Mouse (Mus musculus) MEL (cell line): ENCODE results near the gene Cox7b. TPM values are rescaled to one million over a fixed set of nuclear protein-coding genes. Genes with fewer than 3 reads are reported as not detected.

Experiments used
- DNase-seq: peaks from one replicate; pipeline ENCODE4 v3.0.0; 2011; ENCODE audit warnings: low read depth, low spot score
- H3K27ac ChIP-seq: 2 replicates; pipeline ENCODE4 v1.5.1; 2012; ENCODE audit warnings: low read depth, mild to moderate bottlenecking, control low read depth, low read length, moderate library complexity; ENCODE audit not compliant: control insufficient read depth
- H3K27me3 ChIP-seq, 2 experiments: fragments of 150-350 bp in 1 of 2; sonication (generic) in 1 of 2; 2 replicates each; pipeline ENCODE4 v1.6.1; 2012; ENCODE audit warnings: low read length in 2 of 2, mild to moderate bottlenecking in 2 of 2, improper control_type of control experiment in 1 of 2, moderate library complexity in 1 of 2; ENCODE audit not compliant: insufficient read depth in 2 of 2, control insufficient read depth in 1 of 2
- H3K36me3 ChIP-seq, 2 experiments: 2 replicates each; pipeline ENCODE4 v1.6.1; 2012 to 2014; ENCODE audit warnings: low read length in 2 of 2, improper control_type of control experiment in 1 of 2, inconsistent platforms in 1 of 2, mild to moderate bottlenecking in 1 of 2; ENCODE audit not compliant: insufficient read depth in 2 of 2, control insufficient read depth in 1 of 2
- H3K4me1 ChIP-seq, 2 experiments: fragments of 150-350 bp in 1 of 2; sonication (generic) in 1 of 2; 2 replicates each; pipeline ENCODE4 v1.6.1; 2012; ENCODE audit warnings: low read length in 2 of 2, improper control_type of control experiment in 1 of 2, mild to moderate bottlenecking in 1 of 2; ENCODE audit not compliant: insufficient read depth in 2 of 2, control insufficient read depth in 1 of 2
- H3K4me3 ChIP-seq, 2 experiments: fragments of 150-350 bp in 1 of 2; sonication (generic) in 1 of 2; 2 replicates each; pipeline ENCODE4 v1.5.1; 2012; ENCODE audit warnings: low read depth in 2 of 2, low read length in 2 of 2, mild to moderate bottlenecking in 2 of 2, moderate library complexity in 2 of 2, control low read depth in 1 of 2, improper control_type of control experiment in 1 of 2; ENCODE audit not compliant: control insufficient read depth in 1 of 2, insufficient read depth in 1 of 2
- H3K79me2 ChIP-seq: 2 replicates; pipeline ENCODE4 v1.6.1; 2012; ENCODE audit warnings: mild to moderate bottlenecking, low read length, moderate library complexity; ENCODE audit not compliant: control insufficient read depth, poor library complexity, insufficient read depth
- H3K9ac ChIP-seq: 2 replicates; pipeline ENCODE4 v1.6.1; 2012; ENCODE audit warnings: low read depth, mild to moderate bottlenecking, control low read depth, low read length, moderate library complexity; ENCODE audit not compliant: control insufficient read depth, poor library complexity, severe bottlenecking
- H3K9me3 ChIP-seq: fragments of 150-350 bp; sonication (generic); replicated peaks from 2 replicates; pipeline ENCODE4 v1.6.1; 2012; ENCODE audit warnings: mild to moderate bottlenecking, low read length, improper control_type of control experiment, moderate library complexity; ENCODE audit not compliant: insufficient read depth
- BHLHE40 ChIP-seq: IDR thresholded peaks from 2 replicates; pipeline ENCODE4 v1.6.1; 2012; ENCODE audit warnings: low read depth, mild to moderate bottlenecking, inconsistent platforms, low read length, improper control_type of control experiment, borderline replicate concordance
- CHD1 ChIP-seq: IDR thresholded peaks from 2 replicates; pipeline ENCODE4 v1.6.1; 2012; ENCODE audit warnings: low read depth, mild to moderate bottlenecking, inconsistent platforms, low read length, improper control_type of control experiment
- CHD2 ChIP-seq: IDR thresholded peaks from 2 replicates; pipeline ENCODE4 v1.6.1; 2011; ENCODE audit warnings: low read length, improper control_type of control experiment
- E2F4 ChIP-seq: IDR thresholded peaks from 2 replicates; pipeline ENCODE4 v1.6.1; 2011; ENCODE audit warnings: low read depth, low read length, improper control_type of control experiment, borderline replicate concordance
- ELF1 ChIP-seq: IDR thresholded peaks from 2 replicates; pipeline ENCODE4 v1.6.1; 2014; ENCODE audit warnings: low read depth, mild to moderate bottlenecking, inconsistent platforms, low read length, improper control_type of control experiment, moderate library complexity
- EP300 ChIP-seq, 2 experiments: IDR thresholded peaks; 2 replicates each; pipeline ENCODE4 v1.6.1; 2011; ENCODE audit warnings: improper control_type of control experiment in 2 of 2, low read length in 2 of 2, low read depth in 1 of 2, mild to moderate bottlenecking in 1 of 2
- ETS1 ChIP-seq: IDR thresholded peaks from 2 replicates; pipeline ENCODE4 v1.6.1; 2012; ENCODE audit warnings: low read depth, mild to moderate bottlenecking, inconsistent platforms, low read length, improper control_type of control experiment, moderate library complexity
- GATA1 ChIP-seq: IDR thresholded peaks from 2 replicates; pipeline ENCODE4 v1.6.1; 2011; ENCODE audit warnings: low read depth, low read length, improper control_type of control experiment
- JUND ChIP-seq: IDR thresholded peaks from 2 replicates; pipeline ENCODE4 v1.6.1; 2011; ENCODE audit warnings: low read depth, mild to moderate bottlenecking, improper control_type of control experiment, low read length
- MAFK ChIP-seq: IDR thresholded peaks from 2 replicates; pipeline ENCODE4 v1.6.1; 2011; ENCODE audit warnings: low read depth, mild to moderate bottlenecking, low read length, improper control_type of control experiment, borderline replicate concordance
- MAZ ChIP-seq: IDR thresholded peaks from 2 replicates; pipeline ENCODE4 v1.6.1; 2012; ENCODE audit warnings: low read depth, mild to moderate bottlenecking, inconsistent platforms, low read length, improper control_type of control experiment
- MYB ChIP-seq: IDR thresholded peaks from 2 replicates; pipeline ENCODE4 v1.6.1; 2011; ENCODE audit warnings: mild to moderate bottlenecking, low read depth, low read length, improper control_type of control experiment
- NRF1 ChIP-seq: IDR thresholded peaks from 2 replicates; pipeline ENCODE4 v1.6.1; 2014; ENCODE audit warnings: low read depth, mild to moderate bottlenecking, inconsistent platforms, low read length, improper control_type of control experiment, moderate library complexity; ENCODE audit not compliant: poor library complexity, insufficient read depth, severe bottlenecking
- POLR2A ChIP-seq, 2 experiments: IDR thresholded peaks; 2 replicates each; pipeline ENCODE4 v1.6.1; 2011 to 2012; ENCODE audit warnings: low read length in 2 of 2, mild to moderate bottlenecking in 2 of 2, control low read depth in 1 of 2, improper control_type of control experiment in 1 of 2, low read depth in 1 of 2, moderate library complexity in 1 of 2; ENCODE audit not compliant: control insufficient read depth in 1 of 2, insufficient read depth in 1 of 2, poor library complexity in 1 of 2
- POLR2AphosphoS2 ChIP-seq: IDR thresholded peaks from 2 replicates; pipeline ENCODE4 v1.6.1; 2011; ENCODE audit warnings: low read length, improper control_type of control experiment
- POLR2AphosphoS5 ChIP-seq: IDR thresholded peaks from 2 replicates; pipeline ENCODE4 v1.6.1; 2012; ENCODE audit warnings: low read depth, borderline replicate concordance, mild to moderate bottlenecking, inconsistent platforms, low read length, moderate library complexity, mixed read lengths
- RCOR1 ChIP-seq: IDR thresholded peaks from 2 replicates; pipeline ENCODE4 v1.6.1; 2012; ENCODE audit warnings: low read depth, mild to moderate bottlenecking, inconsistent platforms, low read length, improper control_type of control experiment
- SMC3 ChIP-seq: IDR thresholded peaks from 2 replicates; pipeline ENCODE4 v1.6.1; 2011; ENCODE audit warnings: low read depth, low read length, improper control_type of control experiment
- TBP ChIP-seq: IDR thresholded peaks from 2 replicates; pipeline ENCODE4 v1.8.0; 2011; ENCODE audit warnings: low read depth, low read length, improper control_type of control experiment
- UBTF ChIP-seq: IDR thresholded peaks from 2 replicates; pipeline ENCODE4 v1.6.1; 2012; ENCODE audit warnings: low read depth, mild to moderate bottlenecking, inconsistent platforms, low read length, improper control_type of control experiment, moderate library complexity, borderline replicate concordance; ENCODE audit not compliant: insufficient read depth
- ZKSCAN1 ChIP-seq: IDR thresholded peaks from 2 replicates; pipeline ENCODE4 v1.6.1; 2012; ENCODE audit warnings: low read depth, mild to moderate bottlenecking, inconsistent platforms, low read length, improper control_type of control experiment, moderate library complexity
- ZNF384 ChIP-seq: IDR thresholded peaks from 2 replicates; pipeline ENCODE4 v1.6.1; 2012; ENCODE audit warnings: low read depth, mild to moderate bottlenecking, inconsistent platforms, low read length, improper control_type of control experiment
- polyA plus RNA-seq, 2 experiments: library from polyadenylated mRNA; stranded (reverse) in 1 of 2; unstranded in 1 of 2; fragments of >175 nt in 1 of 2; fragments of >200 nt in 1 of 2; gene quantifications; 2 replicates each; pipeline versions ENCODE4 v1.2.1 to v1.2.4; 2012; ENCODE audit warnings: low replicate concordance in 2 of 2, low read depth in 1 of 2; ENCODE audit not compliant: insufficient read length in 2 of 2, insufficient read depth in 1 of 2, missing spikeins in 1 of 2
- total RNA-seq: library from RNA; depleted of rRNA; stranded (reverse); fragments of 300-350 nt; gene quantifications from 2 replicates; pipeline ENCODE4 v1.2.3, GENCODE M21; 2012

The Cox7b gene
- total and polyA plus RNA-seq, 3 experiments, result 245 to 1,065 (median 721) TPM

DNA sequence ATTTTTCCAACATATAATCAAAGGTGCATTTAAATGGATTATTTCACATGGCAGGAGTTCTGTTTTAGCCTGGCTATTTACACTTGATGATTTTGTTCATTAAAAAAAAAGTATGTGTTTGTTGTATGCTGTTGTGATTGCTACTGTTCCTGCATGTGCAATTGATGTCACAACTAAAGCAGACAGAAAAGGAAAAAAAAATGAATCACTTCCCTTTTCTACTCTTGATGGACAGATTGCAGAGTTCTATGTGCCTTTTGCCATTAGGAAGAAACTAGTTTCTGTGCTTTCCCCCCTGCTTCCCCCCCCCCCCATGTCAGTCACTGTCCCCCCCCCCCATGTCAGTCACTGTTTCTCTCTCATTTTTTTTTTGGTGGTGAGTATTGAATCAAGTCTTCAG lies 15.6 kb downstream of the Cox7b start:
- Histone ChIP-seq H3K27ac (no peak overlapping the region), H3K4me3 (no peak overlapping the region), H3K9me3 (no peaks in the 10 kb centered on the region), H3K27me3 (no peaks in the 10 kb centered on the region), H3K4me1 (peaks cover 0 to 1% of the 10 kb centered on the region in 2 experiments; a peak in 1 of 4 replicates), H3K36me3 (peaks cover 0 to 2% of the 10 kb centered on the region in 2 experiments; a peak in 2 of 4 replicates), H3K9ac (no peak overlapping the region), H3K79me2 (peaks cover 5% of the 10 kb centered on the region)
- TF ChIP-seq ZNF384, result peak; percentile 77
- no peak for TF ChIP-seq RCOR1
- no peak for TF ChIP-seq GATA1
- no peak for TF ChIP-seq ZKSCAN1
- no peak for TF ChIP-seq POLR2A (IDR thresholded peaks at IDR 0.05; ENCODE audit: control insufficient read depth in 1 of 2, insufficient read depth in 1 of 2, low read depth in 1 of 2, low read length in 2 of 2, poor library complexity in 1 of 2)
- TF ChIP-seq CHD2, result no peak
- TF ChIP-seq POLR2AphosphoS5, result no peak
- TF ChIP-seq JUND, result no peak
- no peak for DNase-seq

DNA sequence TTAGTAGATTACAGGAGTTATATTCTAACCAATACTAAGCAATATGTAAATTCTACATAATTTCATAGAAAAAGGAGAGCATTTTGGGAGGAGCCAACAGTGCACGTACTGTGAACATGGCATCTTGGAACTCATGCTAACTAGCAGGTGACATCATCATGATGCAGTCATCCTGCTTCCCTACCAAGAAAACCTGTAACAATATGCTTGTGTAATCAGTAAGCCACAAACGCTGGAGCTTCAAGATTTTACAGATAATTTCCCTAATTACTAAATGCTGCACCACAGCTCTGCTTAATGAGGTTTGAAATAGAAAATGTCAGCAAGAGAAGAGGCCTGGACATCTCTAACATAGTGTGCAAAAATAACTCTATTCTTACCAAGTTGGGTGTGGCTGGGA lies 20.2 kb downstream of the Cox7b start:
- H3K27ac ChIP-seq, result no peak overlapping the region

DNA sequence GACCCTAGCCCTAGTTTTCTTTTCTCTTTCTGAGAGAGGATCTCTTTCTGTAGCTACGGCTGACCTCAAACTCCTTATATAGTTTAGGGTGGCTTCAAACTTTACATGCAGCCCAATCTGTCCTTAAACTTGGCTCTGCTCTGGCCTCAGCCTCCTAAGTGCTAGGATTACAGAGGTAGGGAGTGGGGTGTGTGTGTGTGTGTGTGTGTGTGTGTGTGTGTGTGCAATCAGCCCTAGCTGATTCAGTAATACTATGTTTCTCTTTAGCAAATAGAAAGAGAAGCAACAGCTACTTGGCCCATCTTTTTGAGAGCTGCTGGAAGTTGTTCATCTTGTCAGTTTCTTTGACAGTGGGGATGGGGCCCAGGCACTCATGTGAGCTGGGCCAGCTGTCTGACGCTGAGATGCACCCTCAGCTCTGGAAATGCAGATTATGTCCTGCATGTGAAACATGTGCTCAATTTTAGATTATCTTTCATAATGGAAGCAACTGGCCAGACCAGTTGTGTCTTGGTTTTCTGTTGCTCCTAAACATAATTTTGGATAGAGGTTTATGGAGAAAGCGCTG lies 21.8 kb downstream of the Cox7b start:
- no peaks in the 10 kb centered on the region for H3K9me3 ChIP-seq
- no peak overlapping the region for H3K9ac ChIP-seq
- H3K27me3 ChIP-seq, result no peaks in the 10 kb centered on the region
- no peak for DNase-seq
- H3K27ac ChIP-seq, result no peak overlapping the region
- H3K36me3 ChIP-seq, result 0 out of 4 replicates have a peak, but pooled peaks cover 0 to 2% of the 10 kb centered on the region in 2 experiments
- H3K4me1 ChIP-seq, result peaks cover 0 to 2% of the 10 kb centered on the region in 2 experiments; a peak in 1 of 4 replicates
- no peak overlapping the region for H3K4me3 ChIP-seq
- no peak for TF ChIP-seq ELF1
- TF ChIP-seq UBTF, result no peak
- TF ChIP-seq SMC3, result no peak
- TF ChIP-seq EP300 (IDR thresholded peaks at IDR 0.05; ENCODE audit: low read depth in 1 of 2, low read length in 2 of 2), result no peak
- no peak for TF ChIP-seq ZNF384
- no peak for TF ChIP-seq E2F4
- TF ChIP-seq RCOR1, result no peak
- no peak for TF ChIP-seq CHD1
- TF ChIP-seq MYB, result no peak
- no peak for TF ChIP-seq TBP
- TF ChIP-seq POLR2A (IDR thresholded peaks at IDR 0.05; ENCODE audit: control insufficient read depth in 1 of 2, insufficient read depth in 1 of 2, low read depth in 1 of 2, low read length in 2 of 2, poor library complexity in 1 of 2), result no peak
- no peak for TF ChIP-seq POLR2AphosphoS2
- no peak for TF ChIP-seq NRF1
- TF ChIP-seq BHLHE40, result no peak
- no peak for TF ChIP-seq MAFK
- TF ChIP-seq MAZ, result no peak
- no peaks in the 10 kb centered on the region for H3K79me2 ChIP-seq

More for the DNA sequence above, 20.2 kb downstream of the Cox7b start:
- H3K27me3 ChIP-seq, result no peaks in the 10 kb centered on the region
- H3K4me1 ChIP-seq, result no peaks in the 10 kb centered on the region
- peak; percentile 51; the same call in 1 of the 2 replicates for TF ChIP-seq ETS1
- no peak for TF ChIP-seq MYB
- H3K9me3 ChIP-seq, result no peaks in the 10 kb centered on the region
- H3K4me3 ChIP-seq, result no peak overlapping the region
- no peak overlapping the region for H3K9ac ChIP-seq
- DNase-seq, result no peak
- H3K79me2 ChIP-seq, result no peaks in the 10 kb centered on the region
- H3K36me3 ChIP-seq, result 0 out of 4 replicates have a peak, but pooled peaks cover 0 to 2% of the 10 kb centered on the region in 2 experiments
